Mouse (Mus musculus) neural tube, embryonic 11.5 days (tissue): ENCODE results near the gene Cdc27. TPM values are rescaled to one million over a fixed set of nuclear protein-coding genes. Genes with fewer than 3 reads are reported as not detected.
"Not testable (repeated sequence)": the region's sequence is repeated elsewhere in the genome, so short reads cannot be mapped to it uniquely, and the experiment has no call there.

Experiments used
- ATAC-seq: fragments of 200-750 bp; cut with Nextera tagmentation; 2 replicates; pipeline ENCODE4 v1.8.0; 2017; ENCODE audit warnings: moderate number of reproducible peaks, mild to moderate bottlenecking, moderate TSS enrichment, moderate library complexity; ENCODE audit not compliant: insufficient read depth, low FRiP score, low TSS enrichment
- DNase-seq: peaks from one replicate; pipeline ENCODE4 v3.0.0-alpha.2; 2015; ENCODE audit warnings: low spot score
- H3K27ac ChIP-seq: fragments of 300-500 bp; sonication (generic); 2 replicates; pipeline ENCODE4 v1.5.1; 2014; ENCODE audit warnings: low read depth, mild to moderate bottlenecking, low read length
- H3K27me3 ChIP-seq: fragments of 300-500 bp; sonication (generic); 2 replicates; pipeline ENCODE4 v1.6.1; 2014; ENCODE audit warnings: mild to moderate bottlenecking, low read length, mixed read lengths; ENCODE audit not compliant: control insufficient read depth, insufficient read depth
- H3K36me3 ChIP-seq: fragments of 300-500 bp; sonication (generic); 2 replicates; pipeline ENCODE4 v1.6.1; 2014; ENCODE audit warnings: mild to moderate bottlenecking, low read length, moderate library complexity, mixed read lengths; ENCODE audit not compliant: control insufficient read depth, insufficient read depth
- H3K4me1 ChIP-seq: fragments of 300-500 bp; sonication (generic); 2 replicates; pipeline ENCODE4 v1.6.1; 2014; ENCODE audit warnings: low read length, mixed read lengths; ENCODE audit not compliant: control insufficient read depth, insufficient read depth
- H3K4me2 ChIP-seq: fragments of 300-500 bp; sonication (generic); 2 replicates; pipeline ENCODE4 v1.6.1; 2014; ENCODE audit warnings: low read depth, mild to moderate bottlenecking, moderate library complexity
- H3K4me3 ChIP-seq: fragments of 300-500 bp; sonication (generic); 2 replicates; pipeline ENCODE4 v1.5.1; 2014; ENCODE audit warnings: low read depth, low read length
- H3K9ac ChIP-seq: fragments of 300-500 bp; sonication (generic); 2 replicates; pipeline ENCODE4 v1.6.1; 2014; ENCODE audit warnings: mild to moderate bottlenecking, low read length
- H3K9me3 ChIP-seq: fragments of 300-500 bp; sonication (generic); 2 replicates; pipeline ENCODE4 v1.6.1; 2016; ENCODE audit warnings: low read length; ENCODE audit not compliant: control insufficient read depth
- WGBS: fragments of 180-500 bp; shearing (Covaris S2); extraction: QIAGEN DNeasy Blood & Tissue Kit; methylation state at CpG from one replicate; pipeline ENCODE4 v1.1.7; 2014; 5-methylcytosine and 5-hydroxymethylcytosine counted together
- polyA plus RNA-seq: library from polyadenylated mRNA; unstranded; fragments of >200 nt; fragmentation: Nextera tagmentation; extraction: Ambion mirVana; gene quantifications from 2 replicates; pipeline ENCODE4 v1.2.1, GENCODE M21; 2014

Gene Cdc27
- polyA plus RNA-seq, 1 experiment from 2014 or later: 63.9 TPM

GRCm38 (mm10) chr11:104576772-104577612 lies 26.6 kb upstream of the Cdc27 start:
- H3K27ac ChIP-seq: no peak overlapping the region
- no peak overlapping the region for H3K4me2 ChIP-seq
- DNase-seq (peak; percentile 4), ATAC-seq (no peak)
- no peak overlapping the region for H3K4me3 ChIP-seq
- H3K27me3 ChIP-seq: 0 out of 2 replicates have a peak, but pooled peaks cover 4% of the 10 kb centered on the region
- WGBS: 59% methylated on average over 9 of the region's 10 CpGs
- no peaks in the 10 kb centered on the region for H3K4me1 ChIP-seq
- no peak overlapping the region for H3K9ac ChIP-seq
- no peaks in the 10 kb centered on the region for H3K9me3 ChIP-seq
- H3K36me3 ChIP-seq: no peaks in the 10 kb centered on the region

- no peaks in the 10 kb centered on the region for H3K4me1 ChIP-seq
- no peak overlapping the region for H3K27ac ChIP-seq
- no peak overlapping the region for H3K4me3 ChIP-seq
- DNase-seq (no peak), ATAC-seq (no peak)
- H3K9me3 ChIP-seq: no peaks in the 10 kb centered on the region
- no peaks in the 10 kb centered on the region for H3K36me3 ChIP-seq
- no peak overlapping the region for H3K4me2 ChIP-seq
- no peak overlapping the region for H3K9ac ChIP-seq
- 0 out of 2 replicates have a peak, but pooled peaks cover 4% of the 10 kb centered on the region for H3K27me3 ChIP-seq
- 67% methylated on average over 2 of the region's 2 CpGs for WGBS
These were observed 22.1 kb upstream of the Cdc27 start for GRCm38 (mm10) chr11:104572566-104572965.

- 0 out of 2 replicates have a peak, but pooled peaks cover 4% of the 10 kb centered on the region for H3K27me3 ChIP-seq
- ATAC-seq (no peak), DNase-seq (no peak)
- H3K4me3 ChIP-seq: no peak overlapping the region
- no peak overlapping the region for H3K9ac ChIP-seq
- H3K27ac ChIP-seq: no peak overlapping the region
- H3K4me2 ChIP-seq: no peak overlapping the region
- no peaks in the 10 kb centered on the region for H3K36me3 ChIP-seq
- WGBS: 45% methylated on average over 7 of the region's 7 CpGs
- H3K4me1 ChIP-seq: no peaks in the 10 kb centered on the region
- H3K9me3 ChIP-seq: no peaks in the 10 kb centered on the region
These were observed 21.7 kb upstream of the Cdc27 start for GRCm38 (mm10) chr11:104572091-104572490.

GRCm38 (mm10) chr11:104571373-104571772 lies 21.0 kb upstream of the Cdc27 start:
- H3K36me3 ChIP-seq, ATAC-seq, H3K27me3 ChIP-seq, H3K27ac ChIP-seq, H3K4me1 ChIP-seq, H3K9ac ChIP-seq, H3K9me3 ChIP-seq: not testable (repeated sequence)
- WGBS: 3% methylated on average over 28 of the region's 28 CpGs
- H3K4me3 ChIP-seq: peak overlapping the region; percentile 20
- peak overlapping the region; percentile 51 for H3K4me2 ChIP-seq
- peak; percentile 45 for DNase-seq

GRCm38 (mm10) chr11:104570515-104570914 lies 20.1 kb upstream of the Cdc27 start:
- not testable (repeated sequence) for DNase-seq, H3K4me3 ChIP-seq, ATAC-seq, H3K4me1 ChIP-seq, H3K27me3 ChIP-seq, H3K9ac ChIP-seq, H3K9me3 ChIP-seq, H3K27ac ChIP-seq, H3K4me2 ChIP-seq, H3K36me3 ChIP-seq
- 83% methylated on average over 8 of the region's 8 CpGs for WGBS

- Histone ChIP-seq H3K9ac (no peak overlapping the region), H3K4me3 (no peak overlapping the region), H3K9me3 (no peaks in the 10 kb centered on the region), H3K27me3 (0 out of 2 replicates have a peak, but pooled peaks cover 4% of the 10 kb centered on the region), H3K36me3 (no peaks in the 10 kb centered on the region), H3K27ac (no peak overlapping the region), H3K4me1 (no peaks in the 10 kb centered on the region), H3K4me2 (no peak overlapping the region)
- DNase-seq (no peak), ATAC-seq (no peak)
- WGBS: 94% methylated on average over 4 of the region's 4 CpGs
These were observed 17.9 kb upstream of the Cdc27 start for GRCm38 (mm10) chr11:104568326-104568725.

GRCm38 (mm10) chr11:104567736-104568135 lies 17.3 kb upstream of the Cdc27 start:
- Histone ChIP-seq H3K4me2 (no peak overlapping the region), H3K9me3 (no peaks in the 10 kb centered on the region), H3K4me3 (no peak overlapping the region), H3K36me3 (no peaks in the 10 kb centered on the region), H3K27me3 (0 out of 2 replicates have a peak, but pooled peaks cover 4% of the 10 kb centered on the region), H3K4me1 (no peaks in the 10 kb centered on the region), H3K9ac (no peak overlapping the region), H3K27ac (no peak overlapping the region)
- no peak for ATAC-seq
- 83% methylated on average over 9 of the region's 9 CpGs for WGBS
- no peak for DNase-seq

- no peak overlapping the region for H3K4me2 ChIP-seq
- no peak overlapping the region for H3K4me3 ChIP-seq
- H3K9me3 ChIP-seq: no peaks in the 10 kb centered on the region
- no peaks in the 10 kb centered on the region for H3K4me1 ChIP-seq
- 66% methylated on average over 2 of the region's 2 CpGs for WGBS
- no peaks in the 10 kb centered on the region for H3K36me3 ChIP-seq
- H3K9ac ChIP-seq: no peak overlapping the region
- no peaks in the 10 kb centered on the region for H3K27me3 ChIP-seq
- no peak overlapping the region for H3K27ac ChIP-seq
- ATAC-seq: no peak
- DNase-seq: no peak
These were observed 16.4 kb upstream of the Cdc27 start for GRCm38 (mm10) chr11:104566796-104567195.

- no peaks in the 10 kb centered on the region for H3K36me3 ChIP-seq
- no peak for ATAC-seq
These were observed 15.7 kb upstream of the Cdc27 start for GRCm38 (mm10) chr11:104566097-104566496.

More at GRCm38 (mm10) chr11:104566097-104566496, 15.7 kb upstream of the Cdc27 start:
- DNase-seq: no peak
- H3K4me3 ChIP-seq: no peak overlapping the region
- 90% methylated on average over 6 of the region's 6 CpGs for WGBS
- no peaks in the 10 kb centered on the region for H3K9me3 ChIP-seq
- H3K4me2 ChIP-seq: no peak overlapping the region
- H3K4me1 ChIP-seq: no peaks in the 10 kb centered on the region
- no peak overlapping the region for H3K27ac ChIP-seq
- H3K27me3 ChIP-seq: no peaks in the 10 kb centered on the region
- no peak overlapping the region for H3K9ac ChIP-seq
